Mouse (Mus musculus) ES-E14 (cell line): ENCODE data around the gene Fam83b. TPM values are rescaled to one million over a fixed set of nuclear protein-coding genes. Genes with fewer than 3 reads are reported as not detected.

Source experiments
- DNase-seq: peaks from one replicate; pipeline ENCODE4 v3.0.0-alpha.2; 2013; ENCODE audit warnings: low read depth, low spot score
- H3K27ac ChIP-seq: 2 replicates; pipeline ENCODE4 v1.5.1; 2012; ENCODE audit warnings: low read depth, mild to moderate bottlenecking, low read length, moderate library complexity, mixed read lengths; ENCODE audit not compliant: poor library complexity, insufficient read depth, severe bottlenecking
- H3K36me3 ChIP-seq: 2 replicates; pipeline ENCODE4 v1.6.1; 2012; ENCODE audit warnings: mild to moderate bottlenecking, low read length, moderate library complexity, mixed read lengths; ENCODE audit not compliant: control insufficient read depth, poor library complexity, insufficient read depth, severe bottlenecking
- H3K4me1 ChIP-seq, 2 experiments: fragments of 150-350 bp in 1 of 2; sonication (generic) in 1 of 2; 2 replicates each; pipeline ENCODE4 v1.6.1; 2012; ENCODE audit warnings: low read length in 2 of 2, mild to moderate bottlenecking in 1 of 2, mixed read lengths in 1 of 2; ENCODE audit not compliant: control insufficient read depth in 2 of 2, insufficient read depth in 2 of 2, poor library complexity in 1 of 2
- H3K4me3 ChIP-seq, 2 experiments: fragments of 150-350 bp in 1 of 2; sonication (generic) in 1 of 2; 2 replicates each; pipeline ENCODE4 v1.5.1; 2012; ENCODE audit warnings: low read length in 2 of 2, low read depth in 1 of 2, mild to moderate bottlenecking in 1 of 2, mixed read lengths in 1 of 2; ENCODE audit not compliant: insufficient read depth in 1 of 2, poor library complexity in 1 of 2, severe bottlenecking in 1 of 2
- H3K9ac ChIP-seq: 2 replicates; pipeline ENCODE4 v1.6.1; 2012; ENCODE audit warnings: low read depth, mild to moderate bottlenecking, low read length, mixed read lengths; ENCODE audit not compliant: poor library complexity, insufficient read depth, severe bottlenecking
- H3K9me3 ChIP-seq: fragments of 150-350 bp; sonication (generic); 2 replicates; pipeline ENCODE4 v1.6.1; 2012; ENCODE audit warnings: low read depth, mild to moderate bottlenecking, low read length; ENCODE audit not compliant: control insufficient read depth, insufficient read depth
- CHD2 ChIP-seq: IDR thresholded peaks from 2 replicates; pipeline ENCODE4 v1.6.1; 2014; ENCODE audit warnings: mild to moderate bottlenecking, low read depth, low read length, inconsistent platforms
- HCFC1 ChIP-seq: IDR thresholded peaks from 2 replicates; pipeline ENCODE4 v1.6.1; 2012; ENCODE audit warnings: low read length, inconsistent platforms, borderline replicate concordance; ENCODE audit not compliant: insufficient read depth
- MAFK ChIP-seq: IDR thresholded peaks from 2 replicates; pipeline ENCODE4 v1.6.1; 2014; ENCODE audit warnings: mild to moderate bottlenecking, low read depth, low read length, inconsistent platforms; ENCODE audit not compliant: insufficient read depth
- ZC3H11A ChIP-seq: IDR thresholded peaks from 2 replicates; pipeline ENCODE4 v1.6.1; 2012; ENCODE audit warnings: low read depth, mild to moderate bottlenecking, inconsistent platforms, low read length, borderline replicate concordance
- ZNF384 ChIP-seq: IDR thresholded peaks from 2 replicates; pipeline ENCODE4 v1.6.1; 2012; ENCODE audit warnings: low read depth, low read length, inconsistent platforms
- in situ Hi-C, 2 experiments: fragments of 600-800 bp; cut with MboI; formaldehyde crosslinking; loops; one replicate each; pipeline ENCODE4 v1.15.1; 2025; ENCODE audit warnings: low sequenced_read_pairs in 2 of 2, inconsistent platforms in 1 of 2; ENCODE audit not compliant: unreplicated experiment in 2 of 2
- total RNA-seq: library from RNA; depleted of rRNA; stranded (reverse); fragments of 300-350 nt; gene quantifications from 2 replicates; pipeline ENCODE4 v1.2.3, GENCODE M21; 2012

The Fam83b gene
- total RNA-seq, 1 experiment: 0.76 TPM

DNA sequence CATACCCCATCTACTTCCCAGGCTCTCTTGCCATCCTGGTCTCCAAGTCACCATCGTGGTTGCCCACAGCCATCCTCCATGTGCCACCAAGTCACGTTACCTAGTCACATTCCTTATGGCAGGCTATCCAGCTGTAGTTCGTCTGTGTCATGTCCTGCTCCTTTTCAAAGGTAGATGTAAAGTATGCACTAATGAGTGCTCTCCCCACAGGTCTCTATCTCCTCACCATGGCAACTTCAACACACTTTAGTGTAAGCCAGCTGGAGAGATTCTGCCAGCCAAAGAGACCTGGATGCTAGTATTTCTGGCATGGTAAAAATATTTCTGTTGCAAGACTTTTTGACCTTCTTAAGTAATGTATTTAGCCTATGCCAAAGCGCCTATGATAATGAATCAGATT lies 30.5 kb upstream of the Fam83b start:
- in situ Hi-C loops: no loop called here
- no peak overlapping the region for H3K4me3 ChIP-seq
- DNase-seq: no peak
- H3K27ac ChIP-seq: no peak overlapping the region
- TF ChIP-seq CHD2 (no peak), MAFK (no peak), ZNF384 (no peak), HCFC1 (no peak), ZC3H11A (no peak)
- no peaks in the 10 kb centered on the region for H3K36me3 ChIP-seq
- no peaks in the 10 kb centered on the region for H3K4me1 ChIP-seq
- H3K9ac ChIP-seq: no peak overlapping the region
- no peaks in the 10 kb centered on the region for H3K9me3 ChIP-seq

- no peak for TF ChIP-seq HCFC1
- no peak for TF ChIP-seq MAFK
- no peak overlapping the region for H3K9ac ChIP-seq
- in situ Hi-C loops: no loop called here
- no peaks in the 10 kb centered on the region for H3K4me1 ChIP-seq
- H3K27ac ChIP-seq: no peak overlapping the region
- no peak for DNase-seq
- H3K36me3 ChIP-seq: no peaks in the 10 kb centered on the region
- no peaks in the 10 kb centered on the region for H3K9me3 ChIP-seq
- H3K4me3 ChIP-seq: no peak overlapping the region
These were observed 26.9 kb upstream of the Fam83b start for GRCm38 (mm10) chr9:76593841-76594240.

- no peak for DNase-seq
- H3K9me3 ChIP-seq: no peaks in the 10 kb centered on the region
- in situ Hi-C loops: no loop called here
These were observed 17.0 kb upstream of the Fam83b start for GRCm38 (mm10) chr9:76583943-76584342.

DNA sequence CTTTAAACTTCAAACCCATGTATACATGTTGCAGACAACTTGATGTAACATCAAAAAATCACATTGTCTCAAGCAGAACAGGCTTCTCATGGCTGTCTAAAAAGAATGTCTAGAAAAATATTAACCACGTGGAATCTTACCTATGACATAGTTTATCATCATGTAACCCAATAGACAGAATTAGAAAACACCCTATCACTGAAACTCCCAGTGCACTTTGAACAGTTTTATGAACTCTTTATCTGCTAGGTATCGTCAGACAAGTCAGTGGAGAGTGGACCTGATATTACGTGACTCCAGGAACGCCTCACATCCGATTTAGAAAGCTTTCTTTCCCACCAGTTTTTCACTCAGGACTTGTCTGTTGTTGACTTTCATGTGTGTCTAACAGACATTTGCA lies 15.1 kb upstream of the Fam83b start:
- H3K36me3 ChIP-seq: no peaks in the 10 kb centered on the region
- H3K9me3 ChIP-seq: no peaks in the 10 kb centered on the region
- H3K9ac ChIP-seq: no peak overlapping the region
- H3K4me1 ChIP-seq: no peaks in the 10 kb centered on the region
- no peak overlapping the region for H3K4me3 ChIP-seq
- H3K27ac ChIP-seq: no peak overlapping the region
- TF ChIP-seq HCFC1 (no peak), CHD2 (no peak), MAFK (no peak), ZC3H11A (no peak), ZNF384 (no peak)
- DNase-seq: no peak
- in situ Hi-C loops: no loop called here

More at GRCm38 (mm10) chr9:76583943-76584342, 17.0 kb upstream of the Fam83b start:
- H3K9ac ChIP-seq: no peak overlapping the region
- no peaks in the 10 kb centered on the region for H3K4me1 ChIP-seq
- no peak overlapping the region for H3K27ac ChIP-seq
- no peak overlapping the region for H3K4me3 ChIP-seq
- H3K36me3 ChIP-seq: no peaks in the 10 kb centered on the region
- TF ChIP-seq ZNF384 (no peak), MAFK (no peak), ZC3H11A (no peak), CHD2 (no peak), HCFC1 (no peak)

GRCm38 (mm10) chr9:76567281-76567655 lies 352 bp upstream of the Fam83b start:
- peak overlapping the region; percentile 63 to 84 for H3K4me3 ChIP-seq
- no peaks in the 10 kb centered on the region for H3K9me3 ChIP-seq
- no peaks in the 10 kb centered on the region for H3K36me3 ChIP-seq
- H3K4me1 ChIP-seq: 0 out of 4 replicates have a peak, but pooled peaks cover 0 to 3% of the 10 kb centered on the region in 2 experiments
- TF ChIP-seq ZNF384: no peak
- no peak for TF ChIP-seq ZC3H11A
- no peak for TF ChIP-seq HCFC1
- DNase-seq: no peak
- in situ Hi-C loops: no loop called here
- peak overlapping the region; percentile 17 for H3K9ac ChIP-seq
- no peak overlapping the region for H3K27ac ChIP-seq
